Mouse (Mus musculus) heart, adult 2 months (tissue): ENCODE results near the gene Emc10.

Source experiments
- CTCF ChIP-seq: fragments of 200-600 bp; IDR thresholded peaks from 2 replicates; pipeline ENCODE4 v1.8.1; 2022; ENCODE audit warnings: antibody characterized with exemption, mild to moderate bottlenecking, moderate library complexity
- POLR2A ChIP-seq: fragments of 200-500 bp; IDR thresholded peaks from 2 replicates; pipeline ENCODE4 v1.6.1; 2011; ENCODE audit warnings: mild to moderate bottlenecking, low read depth, low read length, control low read depth; ENCODE audit not compliant: insufficient read depth

GRCm38 (mm10) chr7:44534656-44535441 lies 38.5 kb upstream of the Emc10 start:
- TF ChIP-seq CTCF (no peak), POLR2A (no peak)
